Mouse (Mus musculus): Measurements from ENCODE around the gene Aco2. TPM values are rescaled to one million over a fixed set of nuclear protein-coding genes. Genes with fewer than 3 reads are reported as not detected.

Gene Aco2
- polyA plus RNA-seq, 1 experiment from 2014 or later: 293 TPM

- Histone ChIP-seq H3K27ac (ENCODE audit: low read length) (no peak overlapping the region), H3K4me2 (replicated peaks; ENCODE audit: low read depth, low read length) (no peak overlapping the region), H3K4me1 (ENCODE audit: insufficient read depth, low read length) (peaks cover 16% of the 10 kb centered on the region), H3K9ac (replicated peaks; ENCODE audit: low read length) (no peak overlapping the region), H3K36me3 (ENCODE audit: insufficient read depth, low read length) (no peaks in the 10 kb centered on the region), H3K4me3 (ENCODE audit: low read length) (no peak overlapping the region), H3K9me3 (ENCODE audit: low read length) (no peaks in the 10 kb centered on the region), H3K27me3 (ENCODE audit: insufficient read depth, low read length) (no peaks in the 10 kb centered on the region)
- no peak for ATAC-seq (ENCODE audit: low FRiP score, low TSS enrichment)
- 74% methylated on average over 3 of the region's 3 CpGs for WGBS
Observed at GRCm38 (mm10) chr15:81834171-81834841, 37.8 kb upstream of the Aco2 start.

- no peak overlapping the region for H3K4me2 ChIP-seq (replicated peaks; ENCODE audit: low read depth, low read length)
- H3K36me3 ChIP-seq (ENCODE audit: insufficient read depth, low read length): no peaks in the 10 kb centered on the region
- H3K9ac ChIP-seq (replicated peaks; ENCODE audit: low read length): peak overlapping the region; percentile 63; the same call in 1 of the 2 replicates
- no peak overlapping the region for H3K27ac ChIP-seq (ENCODE audit: low read length)
- peaks cover 16% of the 10 kb centered on the region for H3K4me1 ChIP-seq (ENCODE audit: insufficient read depth, low read length)
- ATAC-seq (ENCODE audit: low FRiP score, low TSS enrichment): no peak
- no peaks in the 10 kb centered on the region for H3K9me3 ChIP-seq (ENCODE audit: low read length)
- H3K4me3 ChIP-seq (ENCODE audit: low read length): no peak overlapping the region
- no peaks in the 10 kb centered on the region for H3K27me3 ChIP-seq (ENCODE audit: insufficient read depth, low read length)
- WGBS: 63% methylated on average over 10 of the region's 10 CpGs
Observed at GRCm38 (mm10) chr15:81835007-81835880, 36.9 kb upstream of the Aco2 start.

- Histone ChIP-seq H3K36me3 (ENCODE audit: insufficient read depth, low read length) (no peaks in the 10 kb centered on the region), H3K27me3 (ENCODE audit: insufficient read depth, low read length) (no peaks in the 10 kb centered on the region), H3K27ac (ENCODE audit: low read length) (peak overlapping the region; percentile 40; the same call in 1 of the 2 replicates), H3K4me1 (ENCODE audit: insufficient read depth, low read length) (peaks cover 16% of the 10 kb centered on the region), H3K9ac (replicated peaks; ENCODE audit: low read length) (peak overlapping the region; percentile 63), H3K4me2 (replicated peaks; ENCODE audit: low read depth, low read length) (peak overlapping the region; percentile 63), H3K9me3 (ENCODE audit: low read length) (no peaks in the 10 kb centered on the region), H3K4me3 (ENCODE audit: low read length) (peak overlapping the region; percentile 44)
- ATAC-seq (ENCODE audit: low FRiP score, low TSS enrichment): peak; percentile 93
- under 1% methylated on average over 32 of the region's 33 CpGs for WGBS
Observed at GRCm38 (mm10) chr15:81836124-81836821, 35.8 kb upstream of the Aco2 start.

DNA sequence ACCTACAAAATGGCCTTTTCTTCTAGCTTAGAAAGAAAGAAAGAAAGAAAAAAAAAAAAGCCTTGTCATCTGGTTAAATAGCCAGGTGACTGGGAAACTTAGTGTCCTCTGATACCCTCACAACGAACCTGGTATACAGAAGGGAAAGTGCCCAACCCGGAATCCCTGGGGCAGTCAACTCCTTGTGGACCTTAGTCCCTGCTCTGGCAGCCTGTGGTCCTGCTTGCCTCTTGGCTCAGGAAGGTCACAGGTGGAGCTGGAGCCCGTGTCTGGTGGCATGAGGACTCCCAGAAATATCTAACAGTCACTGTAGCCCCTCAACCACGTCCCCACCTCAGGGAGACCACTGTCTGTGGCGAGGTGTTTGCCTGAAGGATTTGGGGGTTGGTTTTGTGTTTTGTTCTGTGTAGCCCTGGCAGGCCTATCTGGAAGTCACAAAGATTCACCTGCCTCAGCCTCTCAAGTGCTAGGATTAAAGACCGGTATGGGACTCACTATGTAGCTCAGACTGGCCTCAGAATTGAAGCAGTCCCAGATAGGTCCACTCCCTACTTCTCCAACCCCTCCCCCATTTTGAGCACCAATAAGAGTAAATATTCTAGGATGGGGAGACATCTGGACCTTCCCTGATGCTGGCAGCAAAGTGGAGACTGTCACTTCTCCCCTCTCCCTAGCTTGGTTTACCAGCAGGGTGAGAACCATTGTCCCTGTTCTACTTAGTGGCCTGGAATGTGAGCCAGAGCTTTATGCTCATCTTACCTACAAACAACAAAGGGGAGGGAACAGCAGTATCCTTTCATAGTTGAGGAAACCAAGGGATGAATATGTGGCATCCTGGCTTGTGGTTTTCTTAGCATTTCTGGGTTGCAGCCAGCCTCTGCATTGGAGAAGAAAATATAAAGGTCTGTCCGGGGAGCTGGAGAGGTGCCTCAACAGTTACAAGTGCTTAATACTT is 34.9 kb upstream of the Aco2 start:
- Histone ChIP-seq H3K9ac (replicated peaks; ENCODE audit: low read length) (peak overlapping the region; percentile 63; the same call in 1 of the 2 replicates), H3K9me3 (ENCODE audit: low read length) (no peaks in the 10 kb centered on the region), H3K27me3 (ENCODE audit: insufficient read depth, low read length) (no peaks in the 10 kb centered on the region), H3K36me3 (ENCODE audit: insufficient read depth, low read length) (no peaks in the 10 kb centered on the region), H3K4me1 (ENCODE audit: insufficient read depth, low read length) (peaks cover 13% of the 10 kb centered on the region), H3K27ac (ENCODE audit: low read length) (no peak overlapping the region), H3K4me3 (ENCODE audit: low read length) (no peak overlapping the region), H3K4me2 (replicated peaks; ENCODE audit: low read depth, low read length) (peak overlapping the region; percentile 63)
- WGBS: 54% methylated on average over 7 of the region's 7 CpGs
- ATAC-seq (ENCODE audit: low FRiP score, low TSS enrichment): no peak

DNA sequence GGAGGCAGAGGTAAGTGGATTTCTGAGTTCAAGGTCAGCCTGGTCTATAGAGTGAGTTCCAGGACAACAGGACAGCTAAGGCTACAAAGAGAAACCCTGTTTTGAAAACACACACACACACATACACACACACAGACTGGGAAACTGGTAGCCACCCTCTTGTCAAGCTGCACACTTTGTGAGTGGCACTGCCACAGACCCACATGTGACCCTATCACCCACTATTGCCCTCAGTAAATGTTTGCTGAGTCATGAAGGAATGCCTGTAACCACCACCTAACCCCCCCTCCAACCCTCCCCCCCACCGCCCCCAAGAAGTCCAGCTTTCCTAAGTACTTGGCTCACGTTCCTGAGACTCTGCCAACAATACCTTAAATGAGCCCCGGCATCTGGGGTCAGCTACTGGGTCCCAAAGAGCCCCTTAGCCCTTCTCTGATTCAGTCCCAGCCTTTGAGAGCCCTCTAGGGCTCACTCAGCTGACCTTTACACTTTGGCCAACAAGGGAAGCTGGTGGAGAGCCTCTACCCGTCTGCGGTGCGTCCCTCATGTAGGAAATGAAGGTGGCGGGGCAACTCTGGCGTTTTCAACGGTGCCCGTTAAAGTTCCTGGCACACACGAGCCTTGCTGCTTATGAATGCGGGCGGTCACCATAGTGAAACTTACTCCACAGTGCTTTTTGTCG is 33.4 kb upstream of the Aco2 start:
- Histone ChIP-seq H3K27ac (ENCODE audit: low read length) (no peak overlapping the region), H3K4me3 (ENCODE audit: low read length) (no peak overlapping the region), H3K4me2 (replicated peaks; ENCODE audit: low read depth, low read length) (no peak overlapping the region), H3K4me1 (ENCODE audit: insufficient read depth, low read length) (peaks cover 13% of the 10 kb centered on the region), H3K9me3 (ENCODE audit: low read length) (no peaks in the 10 kb centered on the region), H3K36me3 (ENCODE audit: insufficient read depth, low read length) (no peaks in the 10 kb centered on the region), H3K9ac (replicated peaks; ENCODE audit: low read length) (no peak overlapping the region), H3K27me3 (ENCODE audit: insufficient read depth, low read length) (no peaks in the 10 kb centered on the region)
- ATAC-seq (ENCODE audit: low FRiP score, low TSS enrichment): no peak
- 71% methylated on average over 14 of the region's 14 CpGs for WGBS

DNA sequence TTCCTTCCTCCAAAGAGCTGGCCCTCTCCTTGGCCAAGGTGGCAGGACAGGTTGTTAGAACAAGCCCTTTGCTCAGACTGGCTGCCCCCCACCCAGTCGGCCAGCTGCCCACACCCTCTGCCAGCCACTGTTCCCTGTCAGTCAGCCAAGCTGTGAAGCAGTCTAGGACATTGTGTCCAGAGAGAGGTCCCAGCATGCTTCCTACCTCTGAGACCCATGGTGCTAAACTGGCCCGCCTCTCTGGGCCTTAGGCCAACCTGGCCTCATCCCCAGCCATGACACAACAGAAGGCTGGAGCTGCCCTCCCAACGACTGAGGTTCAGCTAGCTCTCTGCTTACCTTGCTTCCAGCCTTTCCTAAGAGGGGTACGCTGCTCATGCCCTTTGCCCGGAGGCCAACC is 32.5 kb upstream of the Aco2 start:
- H3K4me2 ChIP-seq (replicated peaks; ENCODE audit: low read depth, low read length): no peak overlapping the region
- H3K9me3 ChIP-seq (ENCODE audit: low read length): no peaks in the 10 kb centered on the region
- no peak overlapping the region for H3K9ac ChIP-seq (replicated peaks; ENCODE audit: low read length)
- no peak overlapping the region for H3K27ac ChIP-seq (ENCODE audit: low read length)
- no peaks in the 10 kb centered on the region for H3K36me3 ChIP-seq (ENCODE audit: insufficient read depth, low read length)
- peaks cover 13% of the 10 kb centered on the region for H3K4me1 ChIP-seq (ENCODE audit: insufficient read depth, low read length)
- ATAC-seq (ENCODE audit: low FRiP score, low TSS enrichment): no peak
- 57% methylated on average over 5 of the region's 5 CpGs for WGBS
- no peak overlapping the region for H3K4me3 ChIP-seq (ENCODE audit: low read length)
- H3K27me3 ChIP-seq (ENCODE audit: insufficient read depth, low read length): no peaks in the 10 kb centered on the region

DNA sequence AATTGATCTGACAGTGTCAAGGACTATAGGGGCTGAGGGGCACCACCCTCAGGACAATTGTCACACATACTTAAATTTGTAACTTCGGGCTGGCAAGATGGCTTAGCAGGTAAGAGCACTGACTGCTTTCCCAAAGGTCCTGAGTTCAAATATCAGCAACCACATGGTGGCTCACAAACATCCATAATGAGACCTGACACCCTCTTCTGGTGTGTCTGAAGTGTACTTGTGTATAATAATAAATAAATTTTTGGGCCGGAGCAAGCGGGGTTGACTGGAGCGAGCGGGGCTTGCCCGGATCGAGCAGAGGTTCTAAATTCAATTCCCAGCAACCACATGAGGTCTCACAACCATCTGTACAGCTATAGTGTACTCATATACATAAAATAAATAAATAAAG is 31.8 kb upstream of the Aco2 start:
- Histone ChIP-seq H3K4me1 (ENCODE audit: insufficient read depth, low read length) (peaks cover 17% of the 10 kb centered on the region), H3K27ac (ENCODE audit: low read length) (no peak overlapping the region), H3K36me3 (ENCODE audit: insufficient read depth, low read length) (no peaks in the 10 kb centered on the region), H3K4me2 (replicated peaks; ENCODE audit: low read depth, low read length) (no peak overlapping the region), H3K4me3 (ENCODE audit: low read length) (no peak overlapping the region), H3K9ac (replicated peaks; ENCODE audit: low read length) (no peak overlapping the region), H3K9me3 (ENCODE audit: low read length) (no peaks in the 10 kb centered on the region), H3K27me3 (ENCODE audit: insufficient read depth, low read length) (no peaks in the 10 kb centered on the region)
- 87% methylated on average over 7 of the region's 7 CpGs for WGBS
- ATAC-seq (ENCODE audit: low FRiP score, low TSS enrichment): no peak

DNA sequence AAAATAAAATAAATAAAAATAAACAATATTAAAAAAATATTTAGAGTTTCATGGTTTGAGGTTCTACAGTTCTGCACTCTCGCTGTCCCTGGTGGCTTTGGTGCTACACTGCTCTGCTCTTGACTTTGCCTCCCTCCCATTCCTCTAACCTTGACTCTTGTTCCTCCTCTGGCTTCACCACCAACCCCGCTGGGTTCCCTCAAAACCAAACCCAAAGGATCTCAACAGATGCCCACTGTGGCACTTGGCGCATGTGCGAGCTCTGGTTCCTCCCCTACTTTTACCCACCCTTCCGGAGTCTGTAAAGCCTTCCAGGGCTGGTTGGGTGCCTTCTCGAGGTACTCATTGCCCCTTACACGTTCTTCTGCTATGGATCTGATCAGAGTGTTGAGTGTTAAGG is 29.8 kb upstream of the Aco2 start:
- no peaks in the 10 kb centered on the region for H3K36me3 ChIP-seq (ENCODE audit: insufficient read depth, low read length)
- H3K4me2 ChIP-seq (replicated peaks; ENCODE audit: low read depth, low read length): no peak overlapping the region
- WGBS: 85% methylated on average over 7 of the region's 7 CpGs
- no peaks in the 10 kb centered on the region for H3K27me3 ChIP-seq (ENCODE audit: insufficient read depth, low read length)
- H3K4me3 ChIP-seq (ENCODE audit: low read length): no peak overlapping the region
- ATAC-seq (ENCODE audit: low FRiP score, low TSS enrichment): no peak
- H3K9me3 ChIP-seq (ENCODE audit: low read length): no peaks in the 10 kb centered on the region
- no peak overlapping the region for H3K27ac ChIP-seq (ENCODE audit: low read length)
- H3K9ac ChIP-seq (replicated peaks; ENCODE audit: low read length): no peak overlapping the region
- H3K4me1 ChIP-seq (ENCODE audit: insufficient read depth, low read length): peaks cover 18% of the 10 kb centered on the region; the same call in 1 of the 2 replicates
